Mouse (Mus musculus) stomach, postnatal 0 days (tissue): ENCODE data around the gene Nufip2. TPM values are rescaled to one million over a fixed set of nuclear protein-coding genes. Genes with fewer than 3 reads are reported as not detected.

Experiments
- ATAC-seq: fragments of 200-750 bp; cut with Nextera tagmentation; 2 replicates; pipeline ENCODE4 v1.8.0; 2017; ENCODE audit not compliant: low FRiP score, low TSS enrichment
- DNase-seq: peaks from one replicate; pipeline ENCODE4 v3.0.0-alpha.2; 2016; ENCODE audit warnings: low spot score
- H3K27ac ChIP-seq: fragments of 300-500 bp; sonication (generic); replicated peaks from 2 replicates; pipeline ENCODE4 v1.5.1; 2014; ENCODE audit warnings: mild to moderate bottlenecking, control low read depth
- H3K27me3 ChIP-seq: fragments of 300-500 bp; sonication (generic); 2 replicates; pipeline ENCODE4 v1.6.1; 2014; ENCODE audit warnings: low read length; ENCODE audit not compliant: control insufficient read depth, insufficient read depth
- H3K36me3 ChIP-seq: fragments of 300-500 bp; sonication (generic); 2 replicates; pipeline ENCODE4 v1.6.1; 2014; ENCODE audit warnings: low read length, mixed read lengths; ENCODE audit not compliant: control insufficient read depth, insufficient read depth
- H3K4me1 ChIP-seq: fragments of 300-500 bp; sonication (generic); replicated peaks from 2 replicates; pipeline ENCODE4 v1.6.1; 2014; ENCODE audit warnings: antibody characterized with exemption; ENCODE audit not compliant: control insufficient read depth, insufficient read depth
- H3K4me2 ChIP-seq: fragments of 300-500 bp; sonication (generic); replicated peaks from 2 replicates; pipeline ENCODE4 v1.6.1; 2014; ENCODE audit warnings: low read depth, mild to moderate bottlenecking, control low read depth, moderate library complexity
- H3K4me3 ChIP-seq: fragments of 300-500 bp; sonication (generic); 2 replicates; pipeline ENCODE4 v1.5.1; 2014; ENCODE audit warnings: low read depth, low read length, control low read depth
- H3K9ac ChIP-seq: fragments of 300-500 bp; sonication (generic); 2 replicates; pipeline ENCODE4 v1.6.1; 2014; ENCODE audit warnings: mild to moderate bottlenecking, low read length, control low read depth, mixed read lengths
- H3K9me3 ChIP-seq: fragments of 300-500 bp; sonication (generic); 2 replicates; pipeline ENCODE4 v1.6.1; 2016; ENCODE audit warnings: low read length; ENCODE audit not compliant: control insufficient read depth
- CTCF ChIP-seq: IDR thresholded peaks from 2 replicates; pipeline ENCODE4 v1.5.1; 2016; ENCODE audit warnings: antibody characterized with exemption, low read depth, mild to moderate bottlenecking, moderate library complexity
- EP300 ChIP-seq: optimal IDR thresholded peaks from 2 replicates; pipeline ENCODE3; 2016; ENCODE audit warnings: antibody characterized with exemption
- WGBS: fragments of 180-500 bp; shearing (Covaris S2); extraction: QIAGEN DNeasy Blood & Tissue Kit; methylation state at CpG from one replicate; pipeline ENCODE4 v1.1.7; 2014; 5-methylcytosine and 5-hydroxymethylcytosine counted together
- polyA plus RNA-seq: library from polyadenylated mRNA; unstranded; fragments of >200 nt; fragmentation: Nextera tagmentation; extraction: Ambion mirVana; gene quantifications from 2 replicates; pipeline ENCODE4 v1.2.1, GENCODE M21; 2015

The Nufip2 gene
- polyA plus RNA-seq, 1 experiment from 2014 or later: 2.8 TPM

DNA sequence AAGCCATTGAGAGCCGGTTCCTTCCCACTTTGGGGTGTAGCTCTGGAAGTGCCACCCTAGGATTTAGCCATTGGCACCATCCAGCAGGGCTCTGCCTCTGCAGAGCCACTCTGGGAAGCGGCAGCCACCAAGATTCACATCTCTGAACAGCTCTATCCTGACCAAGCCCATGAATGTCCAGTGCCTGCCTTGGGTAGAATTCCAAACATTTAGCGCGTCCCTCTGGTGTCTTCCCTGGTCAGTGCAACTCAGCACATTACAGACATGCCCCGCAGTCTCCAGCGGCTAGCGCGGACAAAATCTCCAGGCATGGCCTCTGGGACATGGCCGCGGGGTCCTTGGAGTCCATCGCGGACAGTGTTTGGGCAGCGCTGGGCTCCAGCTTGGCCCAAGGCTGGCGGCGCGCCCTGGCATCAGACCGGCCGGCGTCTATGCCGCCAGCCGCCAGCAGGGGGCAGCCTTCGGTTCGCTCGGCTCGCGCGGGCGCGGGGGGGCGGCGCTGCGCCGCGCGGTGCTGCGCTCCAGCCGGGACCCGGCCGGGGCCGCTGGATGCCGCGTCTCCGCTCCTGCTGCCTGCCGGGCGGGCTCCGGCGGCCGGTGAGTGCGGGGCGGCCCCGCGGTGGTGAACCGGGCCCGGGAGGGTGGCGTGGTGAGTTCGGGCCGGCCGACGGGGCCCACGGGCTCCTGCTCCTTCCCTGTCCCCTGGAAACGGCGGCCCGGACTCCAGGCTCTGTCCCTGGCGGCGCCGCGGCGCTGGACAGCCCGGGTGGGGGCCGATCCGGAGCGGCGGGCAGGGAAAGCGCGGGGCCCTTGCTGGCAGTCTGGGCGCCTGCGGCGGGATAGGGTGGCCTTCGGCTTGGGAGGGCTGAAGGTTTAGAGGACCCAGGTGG, 77.1 kb downstream of the Nufip2 start, which contains the start of gene Myo18a:
Gene Myo18a (plus strand): TSS at position 464 of the 890 bp plus-strand sequence.
- peak; percentile 89 for DNase-seq
- WGBS: 3% methylated on average over 52 of the region's 79 CpGs

DNA sequence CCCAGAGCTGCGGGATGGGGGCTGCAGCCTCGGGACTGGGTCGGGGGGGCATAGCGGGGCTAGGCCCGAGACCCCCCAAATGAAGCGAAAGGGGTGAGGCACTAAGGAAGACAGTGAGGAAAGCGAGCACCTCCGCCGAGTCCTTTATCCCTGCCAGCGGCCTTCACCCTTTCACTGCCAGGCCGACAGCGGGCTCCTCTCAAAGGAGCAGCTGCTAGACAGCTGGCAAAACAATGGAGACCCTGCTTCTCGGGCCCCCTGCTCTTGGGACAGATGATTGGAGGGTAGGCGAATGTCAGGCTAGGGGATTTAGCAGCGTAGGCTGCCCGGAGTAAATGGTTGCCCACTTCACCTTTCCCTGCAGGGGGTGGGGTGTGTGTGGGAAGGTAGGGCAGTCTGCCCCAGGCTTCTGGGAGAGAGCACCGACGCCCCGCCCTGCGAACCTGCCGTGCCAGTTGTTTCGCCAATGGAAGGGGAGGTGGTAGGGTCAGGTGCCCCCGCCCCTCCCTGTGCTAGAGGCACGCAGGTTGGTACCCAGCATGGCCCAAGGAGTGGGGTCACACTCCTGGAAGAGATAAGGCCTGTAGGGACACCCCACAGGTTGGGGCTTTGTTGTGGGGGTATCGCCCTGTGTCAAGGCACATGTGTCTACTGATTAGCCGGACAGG, 77.9 kb downstream of the Nufip2 start:
- peak overlapping the region; percentile 93 for H3K4me2 ChIP-seq
- ATAC-seq (peak; percentile 65), DNase-seq (peak; percentile 90)
- peak overlapping the region; percentile 90 for H3K9ac ChIP-seq
- 6% methylated on average over 25 of the region's 26 CpGs for WGBS
- TF ChIP-seq EP300 (no peak), CTCF (no peak)
- H3K36me3 ChIP-seq: no peaks in the 10 kb centered on the region
- no peaks in the 10 kb centered on the region for H3K27me3 ChIP-seq
- H3K4me1 ChIP-seq: peaks cover 8% of the 10 kb centered on the region
- peak overlapping the region; percentile 94 for H3K27ac ChIP-seq
- H3K4me3 ChIP-seq: peak overlapping the region; percentile 91
- H3K9me3 ChIP-seq: no peaks in the 10 kb centered on the region

More for the DNA sequence above, 77.1 kb downstream of the Nufip2 start, which contains the start of gene Myo18a:
- Histone ChIP-seq H3K36me3 (no peaks in the 10 kb centered on the region), H3K4me3 (peak within 1 kb of the TSS; percentile 91), H3K4me1 (peaks cover 8% of the 10 kb centered on the region), H3K9ac (peak within 1 kb of the TSS; percentile 90), H3K27ac (peak within 1 kb of the TSS; percentile 94), H3K9me3 (no peaks in the 10 kb centered on the region), H3K4me2 (peak within 1 kb of the TSS; percentile 93), H3K27me3 (no peaks in the 10 kb centered on the region)
- ATAC-seq: peak; percentile 66
- peak; percentile 75 for TF ChIP-seq CTCF
- TF ChIP-seq EP300: no peak

DNA sequence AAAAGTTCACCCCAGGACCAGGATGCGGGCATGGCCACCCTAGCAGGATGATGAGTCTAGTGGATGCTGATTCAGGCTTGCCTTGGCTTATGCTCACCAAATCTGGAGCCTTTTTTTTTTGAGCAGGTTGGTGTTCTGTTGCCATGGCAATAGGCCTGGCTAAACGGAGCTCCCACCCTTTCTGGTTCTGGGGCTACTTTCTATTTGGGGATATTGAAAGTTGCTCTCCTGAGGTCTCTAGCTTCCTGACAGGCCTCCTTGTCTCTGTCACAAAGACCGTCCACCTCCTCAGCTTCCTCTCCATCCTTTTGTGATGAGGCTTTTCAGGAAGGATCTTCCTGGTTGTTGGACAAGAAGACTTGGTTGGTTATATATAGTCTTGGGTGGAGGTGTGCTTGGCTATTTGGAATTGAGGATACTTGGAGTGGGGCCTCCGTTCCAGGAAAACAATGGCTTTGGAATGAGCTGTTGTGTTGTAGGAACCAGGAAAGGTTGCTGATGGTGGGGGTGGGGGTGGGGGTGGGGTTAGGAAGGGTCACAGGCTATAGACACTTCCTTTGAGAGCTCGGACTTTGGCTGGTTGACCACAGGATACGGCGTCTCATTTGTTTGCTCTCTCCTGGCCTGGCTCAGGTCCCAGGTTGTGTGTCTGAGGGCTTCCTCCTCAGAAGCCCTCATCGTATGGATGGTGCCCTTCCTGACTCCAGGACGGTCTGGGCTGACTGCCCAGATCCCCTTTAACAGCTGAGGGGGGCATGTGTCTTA, 78.9 kb downstream of the Nufip2 start:
- no peak for TF ChIP-seq CTCF
- TF ChIP-seq EP300: no peak
- no peaks in the 10 kb centered on the region for H3K36me3 ChIP-seq
- peaks cover 8% of the 10 kb centered on the region for H3K4me1 ChIP-seq
- H3K9ac ChIP-seq: no peak overlapping the region
- H3K9me3 ChIP-seq: no peaks in the 10 kb centered on the region
- H3K4me3 ChIP-seq: no peak overlapping the region; the same call in 1 of the 2 replicates
- peak overlapping the region; percentile 94 for H3K27ac ChIP-seq
- DNase-seq: peak; percentile 66
- H3K27me3 ChIP-seq: no peaks in the 10 kb centered on the region
- peak overlapping the region; percentile 93 for H3K4me2 ChIP-seq
- 46% methylated on average over 9 of the region's 9 CpGs for WGBS
- ATAC-seq: peak; percentile 36

GRCm38 (mm10) chr11:77765459-77765777, 79.5 kb downstream of the Nufip2 start:
- H3K4me2 ChIP-seq: peak overlapping the region; percentile 67
- TF ChIP-seq EP300 (no peak), CTCF (no peak)
- H3K4me3 ChIP-seq: peak overlapping the region; percentile 20; the same call in 1 of the 2 replicates
- WGBS: 44% methylated on average over 4 of the region's 4 CpGs
- H3K4me1 ChIP-seq: peaks cover 8% of the 10 kb centered on the region
- H3K27ac ChIP-seq: peak overlapping the region; percentile 94
- H3K27me3 ChIP-seq: no peaks in the 10 kb centered on the region
- DNase-seq (peak; percentile 74), ATAC-seq (peak; percentile 50)
- H3K36me3 ChIP-seq: no peaks in the 10 kb centered on the region
- peak overlapping the region; percentile 35; the same call in 1 of the 2 replicates for H3K9ac ChIP-seq
- no peaks in the 10 kb centered on the region for H3K9me3 ChIP-seq

DNA sequence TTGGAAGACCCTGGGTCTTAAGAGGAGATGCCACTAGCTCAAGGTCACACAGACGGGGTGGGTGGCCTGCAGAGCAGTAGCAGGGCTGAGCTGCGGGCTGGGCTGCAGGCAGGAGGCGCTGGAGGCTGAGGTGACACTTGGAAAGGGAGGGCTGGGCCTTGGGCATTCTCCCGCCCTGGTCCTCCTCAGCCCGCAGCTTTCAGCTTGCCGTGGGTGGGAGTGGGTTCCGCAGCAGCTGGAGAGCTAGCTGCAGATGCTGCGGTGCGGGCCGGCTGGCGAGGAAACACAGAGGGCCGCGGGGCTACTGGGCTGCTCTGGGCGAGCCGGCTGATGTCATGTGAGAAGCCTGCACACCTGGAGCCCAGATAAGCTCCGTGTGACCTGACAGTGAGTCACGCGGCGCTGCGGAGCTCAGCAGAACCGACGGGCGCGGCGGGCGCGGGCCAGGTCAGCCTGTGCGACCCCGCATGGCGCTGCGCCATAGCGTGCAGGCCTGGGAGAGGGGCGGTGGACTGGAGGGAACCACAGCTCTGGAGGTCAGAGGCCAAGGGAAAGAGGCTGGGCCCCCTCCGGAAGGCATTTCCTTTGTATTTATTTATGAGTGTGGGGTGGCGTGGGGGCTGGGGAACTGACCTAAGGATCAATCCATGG, 80.5 kb downstream of the Nufip2 start:
- 7% methylated on average over 35 of the region's 35 CpGs for WGBS
- ATAC-seq: peak; percentile 82

More for the DNA sequence above, 80.5 kb downstream of the Nufip2 start:
- no peak for TF ChIP-seq EP300
- TF ChIP-seq CTCF: peak; percentile 73
- Histone ChIP-seq H3K4me1 (peaks cover 8% of the 10 kb centered on the region), H3K4me2 (peak overlapping the region; percentile 67), H3K27me3 (no peaks in the 10 kb centered on the region), H3K4me3 (peak overlapping the region; percentile 40), H3K9ac (peak overlapping the region; percentile 61), H3K27ac (peak overlapping the region; percentile 94), H3K36me3 (no peaks in the 10 kb centered on the region), H3K9me3 (no peaks in the 10 kb centered on the region)
- DNase-seq: peak; percentile 88
